Mouse (Mus musculus): ENCODE data around the gene Vegfd.

Vegfd gene

DNA sequence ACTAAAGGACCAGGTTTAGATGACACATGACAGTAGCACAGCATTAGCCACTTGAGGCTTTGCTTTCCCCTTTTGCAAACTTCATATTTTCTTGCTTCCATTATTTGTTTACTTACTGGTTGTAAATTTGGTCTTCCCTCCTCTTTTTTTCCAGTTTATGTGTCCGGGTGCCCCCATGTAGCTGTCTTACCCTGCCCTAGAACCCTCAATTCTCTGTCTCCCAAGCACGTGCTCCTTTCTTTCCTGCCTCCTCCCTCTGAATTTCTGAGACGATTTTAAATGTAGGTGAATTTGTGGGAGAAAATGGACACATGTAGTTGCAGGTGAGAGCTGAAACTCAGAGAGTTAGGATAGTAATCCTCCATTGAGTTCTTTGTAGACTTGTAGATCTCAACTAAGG is 47.3 kb downstream of the Vegfd start:
- no peak for DNase-seq

DNA sequence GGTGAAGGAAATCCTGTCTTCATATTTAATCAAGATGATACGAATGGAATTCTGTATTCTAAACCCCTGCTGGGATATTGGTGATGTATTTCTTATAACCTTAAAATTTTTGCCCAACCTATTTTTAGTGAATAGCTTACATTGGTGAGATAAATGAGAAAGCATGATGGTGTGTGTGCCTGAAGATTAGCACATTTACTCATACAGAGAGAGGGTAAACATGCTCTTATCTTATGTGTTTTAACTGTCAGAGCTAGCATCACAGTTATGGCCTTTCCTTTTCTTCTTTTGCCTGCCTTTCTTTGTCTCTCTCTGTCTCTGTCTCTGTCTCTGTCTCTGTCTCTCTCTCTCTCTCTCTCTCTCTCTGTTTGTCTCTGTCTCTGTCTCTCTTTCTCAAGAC is 51.6 kb downstream of the Vegfd start:
- no peak for DNase-seq

GRCm38 (mm10) chrX:164427295-164427694 is 54.1 kb downstream of the Vegfd start:
- DNase-seq = no peak

GRCm38 (mm10) chrX:164428224-164428623 is 55.0 kb downstream of the Vegfd start:
- no peak for DNase-seq

DNA sequence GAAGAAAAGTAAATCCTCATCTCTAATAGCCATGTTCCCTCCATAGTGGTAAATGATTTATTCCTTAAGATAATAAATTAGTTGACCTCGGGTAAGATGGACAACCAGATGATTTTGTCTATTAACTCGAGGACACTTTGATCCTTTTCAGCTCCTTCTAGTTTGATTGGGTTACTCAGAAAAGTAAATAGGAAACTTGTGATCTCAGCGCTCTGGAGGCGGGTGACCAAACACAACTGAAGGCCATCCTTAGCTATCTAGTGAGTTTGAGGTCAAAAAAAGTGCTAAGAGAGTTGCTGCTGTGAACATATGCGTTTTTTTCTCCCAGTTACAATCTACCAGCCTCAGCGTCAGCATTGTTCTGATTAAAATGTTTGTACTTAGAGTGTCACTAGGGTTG is 57.4 kb downstream of the Vegfd start:
- DNase-seq = no peak

GRCm38 (mm10) chrX:164431133-164431532 is 58.0 kb downstream of the Vegfd start:
- no peak for DNase-seq

DNA sequence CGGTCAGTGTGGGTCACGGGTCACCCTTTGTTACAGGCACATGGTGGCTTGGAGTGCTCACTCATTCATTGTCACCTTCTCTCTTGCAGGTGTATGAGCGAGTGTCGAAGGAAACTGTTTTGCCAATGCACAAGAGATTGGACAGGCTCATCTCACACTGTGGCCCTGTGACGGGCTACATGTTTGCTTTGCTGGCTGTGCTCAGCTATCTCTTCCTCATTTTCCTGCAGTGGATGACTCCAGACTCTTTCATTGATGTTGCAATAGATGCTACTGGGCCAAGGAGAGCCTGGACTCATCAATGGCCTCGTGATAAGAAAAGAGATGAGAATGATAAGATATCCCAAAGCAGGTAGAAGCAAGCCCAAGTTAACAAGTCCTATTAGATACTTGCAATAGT is 58.4 kb downstream of the Vegfd start:
- DNase-seq = no peak

- DNase-seq = no peak
Observed at GRCm38 (mm10) chrX:164432682-164433081, 59.5 kb downstream of the Vegfd start.

DNA sequence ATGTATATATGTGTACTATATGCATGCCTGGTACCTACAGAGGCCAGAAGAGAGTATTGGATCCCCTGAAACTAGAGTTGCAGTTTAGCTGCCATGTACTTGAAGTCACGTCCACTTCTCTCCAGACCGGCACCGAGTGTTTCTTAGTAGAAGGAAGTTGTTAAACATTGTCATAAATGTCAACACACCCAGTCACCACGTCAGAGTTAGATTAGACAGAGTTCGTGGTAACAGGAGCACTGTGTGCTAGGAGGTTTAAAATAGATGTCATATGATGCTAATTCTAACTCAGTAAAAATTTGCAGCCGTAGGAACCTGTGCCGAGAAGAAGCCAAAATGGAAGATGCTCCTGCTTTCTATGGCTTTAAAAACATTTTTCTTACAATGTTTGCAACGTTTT is 63.5 kb downstream of the Vegfd start, which contains the start of gene Asb11:
Gene Asb11 (plus strand): TSS at position 286 of the 400 bp plus-strand sequence.
- no peak for DNase-seq

DNA sequence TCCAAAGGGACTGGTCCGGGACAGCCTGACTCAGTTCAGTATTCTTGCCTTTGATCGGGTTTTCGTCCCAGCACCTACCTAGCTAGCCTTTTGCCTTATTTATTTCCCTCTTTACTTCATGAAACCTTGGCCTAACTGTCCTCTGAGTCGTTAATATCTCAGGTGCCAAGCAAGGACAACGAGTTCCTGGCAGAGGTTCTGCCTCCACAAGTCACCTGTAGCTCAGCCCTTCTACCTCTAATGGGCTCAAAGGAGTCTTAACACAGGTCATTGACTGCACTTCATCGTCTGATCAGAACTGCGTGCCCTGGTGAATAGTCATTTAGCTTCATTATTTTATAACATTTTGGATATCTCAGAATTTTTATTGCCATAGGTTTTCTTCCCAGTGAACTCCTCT is 66.3 kb downstream of the Vegfd start:
- no peak for DNase-seq

GRCm38 (mm10) chrX:164440140-164440539 is 67.0 kb downstream of the Vegfd start:
- DNase-seq = no peak

GRCm38 (mm10) chrX:164440703-164441102 is 67.5 kb downstream of the Vegfd start:
- no peak for DNase-seq

GRCm38 (mm10) chrX:164441306-164441705 is 68.1 kb downstream of the Vegfd start:
- no peak for DNase-seq

DNA sequence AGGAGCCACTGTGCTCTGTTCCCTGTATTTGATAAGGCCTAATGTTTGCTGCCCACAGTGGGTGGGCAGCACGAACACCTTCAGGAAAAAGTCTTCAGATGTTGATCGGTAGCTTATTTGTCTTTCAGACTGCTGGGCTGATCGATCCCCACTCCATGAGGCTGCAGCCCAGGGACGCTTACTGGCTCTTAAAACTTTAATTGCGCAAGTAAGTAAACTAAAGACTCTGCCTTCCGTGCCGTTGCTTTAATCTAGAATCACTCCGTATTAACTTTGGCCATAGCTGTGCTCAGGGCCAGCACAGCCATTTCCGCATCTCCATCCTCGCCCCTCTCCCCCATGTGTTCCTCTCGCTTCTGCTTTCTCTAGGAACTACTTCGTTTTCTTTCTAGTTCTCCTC is 72.4 kb downstream of the Vegfd start:
- DNase-seq = no peak

DNA sequence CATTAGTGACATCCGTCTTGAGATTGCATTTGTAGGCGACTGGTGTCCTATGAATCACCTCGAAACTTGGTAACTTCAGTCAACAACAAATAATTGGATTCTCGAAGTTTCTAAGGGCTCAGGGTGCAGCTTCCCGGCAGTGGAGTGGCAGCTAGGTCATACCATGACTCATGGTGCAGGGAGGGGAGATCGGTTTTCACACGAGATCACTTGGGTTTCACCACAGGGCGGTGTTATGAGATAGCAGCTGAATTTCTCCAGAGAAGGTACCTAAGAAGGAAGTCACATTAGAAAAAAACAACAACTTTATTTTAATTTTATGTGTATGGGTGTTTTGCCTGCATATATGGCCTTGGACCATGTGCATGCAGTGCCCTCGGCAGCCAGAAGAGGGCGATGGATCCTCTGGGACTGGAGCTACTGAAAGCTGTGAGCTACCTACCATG is 73.0 kb downstream of the Vegfd start:
- DNase-seq = peak; percentile 37

DNA sequence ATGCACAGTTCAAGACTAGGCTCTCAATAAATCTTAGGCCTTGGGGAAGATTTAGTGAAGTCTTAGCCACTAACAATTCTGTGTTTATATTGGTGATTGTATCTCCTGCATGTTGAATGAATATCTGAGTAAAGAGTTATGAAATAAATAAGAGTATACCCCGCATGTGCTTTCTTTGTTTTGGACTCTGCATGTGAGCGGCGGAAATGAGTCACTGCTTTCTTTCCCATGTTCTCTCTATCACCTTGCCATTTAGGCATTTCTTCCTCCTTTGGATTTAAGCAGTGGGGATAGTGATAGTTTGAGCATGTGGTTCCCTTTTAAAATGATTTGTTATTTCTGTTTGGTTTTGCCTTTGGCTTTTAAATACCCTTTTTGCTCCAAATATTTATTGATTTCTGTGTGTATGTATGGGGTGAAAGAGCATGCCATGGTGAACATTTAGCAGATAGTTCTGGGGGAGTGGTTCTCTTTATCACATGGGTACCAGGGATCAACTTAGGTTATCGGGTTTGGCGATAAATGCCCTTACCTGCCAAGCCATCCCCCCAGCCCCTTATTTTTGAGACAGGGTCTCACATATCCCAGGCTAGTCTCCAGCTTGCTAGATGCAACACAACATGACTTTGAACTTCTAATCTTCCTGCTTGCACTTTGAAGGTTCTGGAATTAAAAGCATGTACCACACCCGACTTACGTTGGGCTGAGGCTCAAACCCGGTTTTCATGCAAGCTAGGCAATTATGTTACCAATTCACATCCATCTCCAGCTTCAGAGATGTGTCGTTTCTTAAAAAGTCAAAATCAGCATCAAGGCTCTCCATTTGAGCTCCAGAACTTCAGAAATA is 73.9 kb downstream of the Vegfd start:
- DNase-seq = no peak

DNA sequence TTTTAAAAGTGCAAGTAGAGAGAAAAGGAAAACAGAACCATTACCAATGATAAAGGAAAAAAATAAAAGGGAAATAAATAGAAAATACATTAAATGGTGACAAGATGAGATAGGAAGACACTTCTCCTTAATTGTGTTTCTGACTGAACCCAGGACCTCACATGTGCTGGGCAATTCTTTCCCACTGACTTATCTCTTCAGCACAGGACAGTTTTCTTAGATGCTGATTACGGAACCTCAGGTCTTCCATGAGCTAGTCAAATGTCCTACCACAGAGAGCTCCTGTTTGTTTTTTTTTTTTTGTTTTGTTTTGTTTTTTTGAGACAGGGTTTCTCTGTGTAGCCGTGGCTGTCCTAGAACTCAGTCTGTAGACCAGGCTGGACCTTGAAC is 74.5 kb downstream of the Vegfd start:
- DNase-seq = peak; percentile 9

DNA sequence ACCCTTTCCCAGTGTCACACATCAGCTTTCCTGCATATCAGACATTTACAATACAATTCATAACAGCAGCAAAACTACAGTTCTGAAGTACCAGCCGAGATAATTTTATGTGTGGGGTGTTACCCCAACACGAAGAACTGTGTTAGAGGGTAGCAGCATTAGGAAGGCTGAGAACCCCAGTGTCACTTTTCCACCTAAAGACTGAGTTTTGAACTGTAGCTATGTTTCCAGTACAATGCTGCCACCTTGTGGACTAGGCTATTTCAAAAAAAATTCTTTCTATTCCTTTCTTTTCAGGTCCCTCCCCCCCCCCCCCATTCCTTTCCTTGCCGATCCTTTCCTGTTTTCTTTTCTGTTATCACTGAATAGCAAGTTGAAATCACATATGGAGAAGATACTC is 76.0 kb downstream of the Vegfd start:
- peak; percentile 8 for DNase-seq
